Mouse (Mus musculus): ENCODE results near the gene Ces1a.
A peak's percentile ranks its signal among the peaks of the same experiment; 100 is the strongest.

The Ces1a gene

GRCm38 (mm10) chr8:92996840-92997239 is 51.2 kb downstream of the Ces1a start:
- peak in 1 of 2 experiments; percentile 29 for DNase-seq (ENCODE audit: low spot score in 2 of 2)

DNA sequence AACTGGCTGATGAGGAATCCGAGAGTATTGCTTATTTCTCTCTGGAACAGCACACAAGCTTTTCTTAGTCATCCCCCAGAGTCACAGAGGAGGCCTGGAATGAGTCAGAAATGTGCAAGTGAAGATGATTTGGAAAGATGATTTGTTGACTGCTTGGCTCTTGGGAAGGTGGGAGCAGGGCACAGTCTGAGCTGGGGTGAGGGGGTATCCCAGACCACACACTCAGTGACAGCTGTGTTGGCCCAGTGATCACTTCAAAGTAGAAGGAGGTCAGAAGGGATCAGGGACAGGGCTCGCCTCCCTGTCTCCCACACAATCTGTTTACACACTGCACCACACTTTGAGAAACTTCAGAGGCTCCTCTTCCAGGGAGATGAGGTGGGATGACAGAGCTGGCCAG is 63.6 kb downstream of the Ces1a start:
- no peak for DNase-seq (ENCODE audit: low spot score in 2 of 2)

- DNase-seq (ENCODE audit: low spot score in 2 of 2) = no peak
Measured at GRCm38 (mm10) chr8:92982491-92982890, 65.5 kb downstream of the Ces1a start.

DNA sequence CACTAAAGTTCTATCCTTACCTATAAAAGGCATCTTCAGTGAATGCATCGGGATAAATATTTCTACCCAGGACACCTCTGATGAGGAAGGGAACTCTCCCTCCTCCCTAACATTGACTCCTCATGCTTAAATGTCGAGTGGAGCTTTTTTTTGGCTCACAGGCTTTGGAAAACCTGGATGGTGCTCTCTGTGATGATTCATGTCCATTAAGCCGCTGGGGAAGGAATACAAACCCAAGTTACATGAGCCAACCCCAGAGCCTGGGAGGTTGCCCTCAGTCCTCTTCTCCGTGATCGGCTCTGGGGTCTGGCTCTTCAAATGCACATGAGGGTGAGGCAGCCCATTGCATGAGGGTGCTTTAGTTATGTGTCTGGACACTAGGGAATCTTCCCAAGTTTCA is 71.3 kb downstream of the Ces1a start:
- no peak for DNase-seq (ENCODE audit: low spot score in 2 of 2)

DNA sequence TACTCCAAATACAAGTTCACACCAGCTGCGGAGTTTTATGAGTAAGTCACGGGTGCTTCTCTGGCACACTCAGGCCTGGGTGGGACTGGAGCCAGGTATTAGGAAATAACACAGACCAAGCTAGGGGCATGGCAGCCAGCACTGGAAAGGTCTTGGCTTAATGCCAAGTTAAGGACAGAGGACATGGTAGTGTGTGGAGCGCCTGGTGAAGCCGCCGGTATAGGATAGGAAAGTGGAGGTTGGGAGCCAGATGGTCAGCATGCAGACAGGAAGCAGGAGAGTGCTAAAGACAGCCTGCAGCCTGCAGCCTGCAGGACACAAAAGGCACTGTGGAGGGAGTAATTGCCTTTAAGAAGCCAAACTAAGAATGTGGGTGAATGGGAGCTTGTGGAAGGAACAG is 75.0 kb downstream of the Ces1a start:
- peak; percentile 74 to 89 for DNase-seq (ENCODE audit: low spot score in 2 of 2)
